Mouse (Mus musculus): ENCODE measurements at regions not wholly inside any gene's neighbourhood (a gene's known extent, or its start where the extent isn't known, plus 50 kb on each side); places are given as distances from the start of the nearest gene placed in this dataset.
"Not testable (repeated sequence)": the region's sequence is repeated elsewhere in the genome, so short reads cannot be mapped to it uniquely, and the experiment has no call there.

- no peak for DNase-seq
Observed at GRCm38 (mm10) chr8:42442786-42443185, 698.5 kb downstream of the Triml1 start.

DNA sequence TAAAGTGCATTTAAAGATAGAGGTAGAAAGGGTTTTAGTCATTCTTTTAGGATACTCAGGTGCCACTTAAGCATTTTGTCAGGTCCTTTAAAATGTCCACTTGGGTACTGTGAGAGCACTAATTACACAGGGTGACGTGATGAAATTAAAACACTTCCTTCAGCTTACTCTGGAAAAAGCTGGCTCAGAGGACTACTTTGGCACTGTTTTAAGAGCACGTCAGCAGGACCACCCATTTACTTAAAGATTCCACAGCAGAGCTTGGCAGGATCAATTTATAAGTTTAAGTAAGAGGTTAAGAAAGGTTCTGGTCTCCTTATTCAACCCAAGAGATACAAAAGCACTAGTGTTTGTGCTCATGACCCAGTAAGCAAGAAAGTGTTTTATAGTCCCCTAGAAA is 738.7 kb downstream of the Triml1 start:
- DNase-seq, result no peak

DNA sequence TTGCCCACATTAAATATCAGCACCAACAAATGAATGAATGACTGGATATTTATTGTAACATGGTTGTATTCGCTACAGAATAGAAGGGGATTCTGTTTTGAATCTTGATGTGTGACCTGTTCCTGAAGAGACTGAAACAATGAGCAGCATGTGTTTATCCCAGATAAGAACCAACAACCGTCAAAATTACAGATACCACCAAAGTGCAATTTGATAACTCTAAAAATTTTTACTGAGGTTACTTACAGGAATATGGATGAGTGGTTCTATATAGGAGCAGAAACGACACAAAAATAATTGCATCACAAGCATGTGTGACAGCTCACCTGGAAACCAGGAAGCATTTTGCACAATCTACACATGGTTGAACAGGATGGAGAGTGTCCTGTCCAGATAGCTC is 744.4 kb downstream of the Triml1 start:
- DNase-seq, result no peak

- DNase-seq, result no peak
Observed at GRCm38 (mm10) chr8:42388816-42389215, 752.5 kb downstream of the Triml1 start.

DNA sequence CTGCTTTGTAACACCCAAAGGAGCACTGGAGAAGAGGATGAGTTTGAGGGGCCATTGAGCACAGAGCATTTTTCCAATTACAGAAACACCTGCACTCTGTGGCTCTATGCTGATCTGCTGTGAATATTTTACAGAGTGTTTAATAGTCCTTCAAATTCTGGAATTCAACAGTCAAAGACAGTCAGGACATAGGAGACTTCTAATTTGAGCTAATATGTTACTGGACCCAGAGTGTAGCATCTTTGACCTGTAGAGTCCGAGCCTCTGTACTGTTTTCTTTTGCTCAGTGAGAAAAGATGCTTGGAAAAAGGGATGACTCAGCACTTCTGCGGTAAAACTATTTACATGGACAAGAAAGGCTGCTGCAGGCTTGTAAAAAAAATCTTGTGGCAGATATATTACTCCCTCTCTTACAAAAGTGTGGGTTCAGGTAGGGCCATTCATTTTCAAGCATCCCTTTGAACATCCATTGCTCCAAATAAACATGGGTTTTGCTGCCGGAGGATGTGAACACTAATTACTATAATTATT is 793.1 kb downstream of the Triml1 start:
- no peak for DNase-seq

GRCm38 (mm10) chr8:42334708-42335107 is 806.6 kb downstream of the Triml1 start:
- no peak for DNase-seq

- no peak for DNase-seq
Observed at GRCm38 (mm10) chr8:42324663-42325062, 816.6 kb downstream of the Triml1 start.

- DNase-seq, result no peak
Observed at GRCm38 (mm10) chr8:42322862-42323261, 818.4 kb downstream of the Triml1 start.

GRCm38 (mm10) chr8:42311060-42311459 is 830.2 kb downstream of the Triml1 start:
- DNase-seq, result no peak

DNA sequence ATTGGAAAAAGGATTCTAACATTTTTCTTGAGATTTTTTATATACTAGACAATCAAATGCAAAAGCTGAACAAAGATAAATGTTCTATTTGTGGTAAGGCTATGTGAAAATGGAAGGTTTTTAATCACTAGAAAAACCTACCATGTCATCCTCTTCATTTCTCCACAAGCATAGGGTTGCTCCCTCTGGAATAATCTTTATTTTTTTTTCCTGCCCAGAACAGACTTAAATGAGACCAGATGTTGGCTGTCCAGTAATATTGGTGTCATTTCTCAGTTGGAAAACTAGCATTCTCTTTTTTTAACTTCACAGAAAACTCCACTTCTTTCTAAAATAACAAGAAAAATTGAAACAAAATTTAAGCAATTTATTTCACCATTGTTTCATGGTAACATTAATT is 849.9 kb downstream of the Triml1 start:
- no peak for DNase-seq

DNA sequence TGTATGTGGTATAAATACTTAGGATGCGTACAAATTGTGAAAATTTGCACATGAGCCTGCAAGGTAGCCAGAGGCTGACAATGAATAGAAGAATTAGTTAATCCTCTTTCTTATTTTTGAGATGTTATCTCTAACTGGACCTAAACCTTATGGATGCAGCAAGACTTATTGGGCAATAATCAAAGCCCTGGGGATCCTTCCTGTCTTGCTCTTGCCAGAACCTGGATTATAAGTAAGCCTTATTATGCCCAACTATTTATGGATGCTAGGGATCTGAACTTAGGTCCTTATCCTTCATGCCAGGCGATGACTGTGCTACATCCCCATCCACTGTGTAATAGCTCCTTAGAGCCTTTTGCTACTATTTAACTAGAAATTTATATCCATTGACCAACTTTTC is 859.3 kb downstream of the Triml1 start:
- DNase-seq, result no peak

DNA sequence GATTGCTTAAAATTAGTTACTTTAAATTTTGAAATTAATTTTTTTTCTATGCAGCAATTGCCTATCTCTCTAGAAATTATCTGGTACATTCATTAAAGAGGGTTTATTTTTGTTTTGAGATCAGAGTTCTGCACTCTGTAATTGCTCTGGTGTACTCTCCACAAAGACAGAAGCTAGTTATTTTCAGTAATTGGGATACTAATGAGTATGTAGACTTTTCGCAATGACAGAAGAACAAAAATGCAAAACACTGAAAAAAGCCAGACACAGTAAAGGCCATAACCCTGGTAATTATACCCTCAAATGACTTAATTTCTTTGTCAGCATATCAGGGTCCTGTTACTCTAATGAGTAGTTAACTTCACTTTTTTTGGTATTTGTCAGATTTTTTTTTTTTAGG is 836.5 kb upstream of the Frg1 start:
- DNase-seq, result no peak

GRCm38 (mm10) chr8:42242321-42242720 is 825.4 kb upstream of the Frg1 start:
- DNase-seq, result not testable (repeated sequence)

DNA sequence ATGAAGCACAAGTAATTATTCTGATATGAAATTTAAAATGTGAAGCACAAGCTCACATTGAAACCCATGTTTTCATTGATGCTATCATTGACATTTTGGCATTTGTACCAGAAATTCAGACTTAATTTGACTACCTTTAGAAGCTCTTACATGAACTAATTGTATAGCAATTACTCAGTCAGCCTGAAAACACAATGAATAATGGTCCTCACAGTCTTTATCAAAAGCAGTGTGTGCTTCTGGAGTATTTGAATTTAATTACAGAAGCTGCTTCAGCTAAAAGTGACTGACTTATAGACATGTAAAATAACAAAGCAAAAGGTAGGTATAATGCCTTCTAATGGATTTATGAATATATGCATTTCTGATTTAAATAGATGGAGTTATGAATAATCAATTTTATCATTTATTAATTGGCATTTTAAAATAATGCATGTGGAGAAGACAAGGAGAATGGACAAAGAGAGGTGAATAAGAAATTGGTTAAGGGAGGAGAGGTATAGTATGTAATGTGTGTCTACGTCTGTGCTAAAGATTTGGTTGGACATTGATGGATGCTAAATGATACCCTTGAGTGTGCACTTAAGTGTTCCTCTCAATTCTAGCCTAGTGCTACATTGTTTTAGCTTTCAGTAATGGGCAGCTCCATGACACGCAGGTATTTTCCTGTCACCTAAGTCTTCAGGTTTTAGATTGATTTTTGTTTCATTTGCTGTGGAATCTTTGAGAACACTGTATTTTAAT is 803.2 kb upstream of the Frg1 start:
- no peak for DNase-seq

DNA sequence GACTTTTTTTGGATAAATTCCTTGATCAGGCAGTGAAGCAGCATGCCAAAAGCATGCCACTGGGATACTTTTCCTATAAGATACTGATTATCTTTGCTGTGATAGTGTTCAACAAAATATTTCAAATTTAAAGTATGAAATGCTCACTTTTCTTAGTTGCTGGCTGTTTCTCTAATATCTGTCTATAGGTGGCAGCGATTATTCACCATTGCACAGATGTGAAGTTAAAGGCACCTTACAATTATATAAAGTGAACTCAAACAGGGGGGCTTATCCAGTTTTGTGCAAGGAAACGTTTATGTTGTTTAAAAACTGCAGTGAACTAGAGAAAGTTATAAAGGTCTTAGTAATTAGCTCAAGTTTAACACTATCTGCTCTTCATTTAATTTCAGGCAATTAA is 794.1 kb upstream of the Frg1 start:
- no peak for DNase-seq

GRCm38 (mm10) chr8:42209989-42210388 is 793.1 kb upstream of the Frg1 start:
- no peak for DNase-seq

DNA sequence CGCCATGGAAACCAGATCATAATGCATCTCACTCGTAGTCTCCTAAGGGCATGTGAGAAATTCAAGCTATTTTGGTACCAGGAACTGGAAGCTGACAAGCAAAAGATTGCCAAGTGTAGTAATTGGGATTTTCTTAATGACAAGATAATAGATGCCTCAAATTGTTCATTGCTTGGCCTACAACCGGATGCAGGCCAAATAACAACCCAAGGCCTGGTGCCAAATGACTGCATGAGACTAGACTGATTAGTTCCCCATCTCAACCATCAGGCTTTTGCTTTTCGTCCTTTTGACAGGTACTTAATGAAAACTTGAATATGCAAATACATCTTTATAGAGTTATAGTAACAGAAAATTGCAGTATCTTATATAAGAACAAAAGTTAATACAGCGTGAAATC is 780.4 kb upstream of the Frg1 start:
- DNase-seq, result no peak

DNA sequence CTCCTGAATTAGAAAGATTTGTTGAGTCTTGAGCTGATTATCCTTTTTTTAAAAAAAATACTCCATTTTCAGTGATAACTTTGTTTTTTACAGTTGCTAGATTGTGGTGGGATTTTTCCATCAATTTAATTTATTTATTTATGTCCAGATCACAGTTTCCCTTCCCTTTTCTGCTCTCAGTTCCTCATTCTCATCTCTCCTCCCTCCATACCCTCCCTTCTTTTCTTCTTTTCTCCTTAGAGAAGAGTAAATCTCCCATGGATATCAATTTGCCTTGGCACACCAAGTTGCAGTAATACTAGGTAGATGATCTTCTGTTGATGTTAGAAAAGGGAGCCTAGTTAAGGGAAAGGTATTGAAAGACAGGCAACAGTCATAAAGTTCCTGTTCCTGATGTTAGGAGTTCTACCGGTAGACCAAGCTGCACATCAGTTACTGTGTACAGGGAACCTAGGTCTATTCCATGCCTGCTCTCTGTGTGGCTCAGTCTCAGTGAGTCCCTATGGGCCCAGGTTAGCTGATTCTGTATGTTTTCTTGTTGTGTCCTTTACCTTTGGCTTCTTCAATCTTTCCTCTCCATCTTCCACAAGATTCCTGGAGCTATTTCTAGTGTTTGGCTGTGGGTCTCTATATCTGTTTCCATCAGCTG is 777.2 kb upstream of the Frg1 start:
- DNase-seq, result no peak

DNA sequence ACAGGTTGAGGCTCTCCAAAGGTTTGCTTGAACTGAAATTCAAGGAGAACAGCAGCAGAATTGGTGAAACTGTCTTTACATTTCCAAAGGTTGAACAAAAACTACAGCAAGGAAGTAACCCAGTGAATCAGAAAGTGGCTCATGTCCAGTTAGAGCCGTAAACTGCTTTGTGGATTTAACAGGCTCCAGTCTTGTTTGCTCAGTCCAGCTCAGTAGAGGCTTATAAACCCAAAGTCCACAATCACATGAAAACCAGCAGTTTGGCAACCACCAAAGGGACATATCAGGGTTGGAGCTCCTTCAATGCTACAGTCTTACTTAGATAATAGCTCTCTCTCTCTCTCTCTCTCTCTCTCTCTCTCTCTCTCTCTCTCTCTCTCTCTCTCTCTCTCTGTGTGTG is 770.2 kb upstream of the Frg1 start:
- DNase-seq, result no peak

DNA sequence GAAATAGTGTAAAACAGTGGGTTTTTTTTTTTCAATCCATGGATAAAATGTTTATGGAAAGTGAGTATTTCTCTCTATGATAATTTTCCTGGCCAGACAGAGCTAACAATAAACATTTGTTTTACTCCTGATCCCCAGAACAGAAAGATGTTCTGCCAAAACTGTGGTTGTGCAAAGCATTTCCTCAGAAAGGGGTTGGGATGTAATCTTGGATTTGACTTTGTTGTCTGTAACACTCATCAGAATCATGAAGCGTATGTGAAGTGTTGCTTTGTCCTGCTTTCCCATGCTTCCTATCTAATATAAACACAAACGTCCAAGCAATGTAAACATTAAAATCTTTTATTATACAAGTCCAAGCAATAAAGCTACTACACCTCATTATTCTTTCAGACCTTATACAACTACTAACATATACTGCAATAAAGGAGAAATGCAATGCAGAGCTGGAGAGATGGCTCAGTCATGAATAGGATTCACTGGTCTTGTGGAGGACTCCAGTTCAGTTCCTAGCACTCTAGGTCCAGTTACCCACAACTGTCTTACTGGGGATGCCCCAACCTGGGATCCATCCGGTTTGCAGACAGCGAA is 766.5 kb upstream of the Frg1 start:
- no peak for DNase-seq

DNA sequence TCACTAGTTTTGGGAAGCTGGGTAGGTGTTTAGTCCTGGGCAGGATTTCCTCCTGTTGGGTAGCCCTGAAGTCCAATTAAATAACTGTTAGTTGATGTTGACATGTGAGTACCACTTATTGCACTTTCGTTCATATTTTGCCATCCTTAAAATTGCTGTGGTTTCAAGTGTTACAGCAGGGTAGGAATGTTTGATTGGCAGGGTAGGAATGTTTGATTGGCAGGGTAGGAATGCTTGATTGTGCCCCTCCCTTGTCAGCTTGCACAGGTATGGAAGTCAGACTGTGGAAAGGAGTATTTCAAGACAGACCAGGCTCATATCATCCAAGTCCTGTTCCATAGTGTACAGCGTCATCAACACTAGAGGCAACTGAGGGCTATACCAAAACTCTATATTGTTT is 745.6 kb upstream of the Frg1 start:
- DNase-seq, result no peak

DNA sequence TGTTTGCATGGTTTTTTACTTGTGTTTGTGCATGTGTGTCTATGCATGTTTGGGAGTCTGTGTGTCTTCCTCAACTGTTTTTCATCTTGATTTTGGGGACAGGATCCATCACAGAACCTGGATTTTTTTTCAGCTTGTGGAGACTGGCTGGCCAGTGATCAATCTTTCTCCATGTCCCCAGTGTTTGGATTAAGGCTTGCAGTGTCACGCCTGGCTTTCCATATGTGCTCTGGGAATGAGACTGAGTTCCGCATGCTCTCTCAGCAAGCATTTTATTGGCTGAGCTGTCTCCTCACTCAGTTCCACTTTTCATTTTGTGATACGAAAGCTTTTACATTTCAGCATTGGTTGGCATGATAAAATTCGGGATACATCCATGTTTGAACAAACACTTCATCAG is 740.1 kb upstream of the Frg1 start:
- DNase-seq, result no peak

GRCm38 (mm10) chr8:42156588-42156987 is 739.7 kb upstream of the Frg1 start:
- DNase-seq, result no peak

DNA sequence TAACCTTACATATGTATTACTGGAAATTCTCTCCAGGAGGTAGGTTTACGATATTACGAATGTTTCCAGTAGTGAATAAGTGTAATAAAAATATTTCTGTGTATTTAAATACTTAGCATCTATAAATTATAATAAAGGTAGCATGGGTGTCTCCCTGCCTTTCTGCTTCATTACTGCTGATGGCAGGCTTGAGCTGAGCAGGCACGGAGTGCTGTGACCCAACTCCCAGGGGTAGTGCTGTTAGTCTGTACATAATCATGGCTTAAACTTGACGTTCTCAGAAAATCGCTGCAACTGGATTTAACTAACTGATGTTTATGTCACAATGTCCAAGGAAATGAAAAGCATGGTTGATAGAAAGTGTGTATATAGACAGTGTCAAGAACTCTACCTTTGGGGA is 727.8 kb upstream of the Frg1 start:
- peak; percentile 0 for DNase-seq

Measured in kidney, adult 9 months (tissue).